Mouse (Mus musculus) embryonic fibroblast, embryonic 13.5 days (primary cell): ENCODE results near the gene Kdm5d. TPM values are rescaled to one million over a fixed set of nuclear protein-coding genes. Genes with fewer than 3 reads are reported as not detected.

Experiments
- H3K27ac ChIP-seq: 2 replicates; pipeline ENCODE4 v1.5.1; 2012; ENCODE audit warnings: low read length, control low read depth, inconsistent platforms; ENCODE audit not compliant: insufficient read depth
- H3K4me1 ChIP-seq: 2 replicates; pipeline ENCODE4 v1.6.1; 2011; ENCODE audit warnings: low read length; ENCODE audit not compliant: control insufficient read depth, insufficient read depth
- H3K4me3 ChIP-seq: 2 replicates; pipeline ENCODE4 v1.5.1; 2011; ENCODE audit warnings: mild to moderate bottlenecking, control low read depth, low read length; ENCODE audit not compliant: insufficient read depth
- CTCF ChIP-seq: IDR thresholded peaks from 2 replicates; pipeline ENCODE4 v1.5.1; 2011; ENCODE audit warnings: mild to moderate bottlenecking, control low read depth, low read length, moderate library complexity, borderline replicate concordance; ENCODE audit not compliant: insufficient read depth
- POLR2A ChIP-seq: IDR thresholded peaks from 2 replicates; pipeline ENCODE4 v1.6.1; 2011; ENCODE audit warnings: low read depth, mild to moderate bottlenecking, control low read depth, low read length, moderate library complexity
- polyA plus RNA-seq: library from polyadenylated mRNA; stranded (reverse); fragments of >200 nt; gene quantifications from 2 replicates; pipeline ENCODE4 v1.2.4, GENCODE M21; 2011; ENCODE audit warnings: low read depth; ENCODE audit not compliant: missing spikeins, insufficient read length

Kdm5d gene
- polyA plus RNA-seq, result 27.2 and 30.0 TPM in 2 replicates

DNA sequence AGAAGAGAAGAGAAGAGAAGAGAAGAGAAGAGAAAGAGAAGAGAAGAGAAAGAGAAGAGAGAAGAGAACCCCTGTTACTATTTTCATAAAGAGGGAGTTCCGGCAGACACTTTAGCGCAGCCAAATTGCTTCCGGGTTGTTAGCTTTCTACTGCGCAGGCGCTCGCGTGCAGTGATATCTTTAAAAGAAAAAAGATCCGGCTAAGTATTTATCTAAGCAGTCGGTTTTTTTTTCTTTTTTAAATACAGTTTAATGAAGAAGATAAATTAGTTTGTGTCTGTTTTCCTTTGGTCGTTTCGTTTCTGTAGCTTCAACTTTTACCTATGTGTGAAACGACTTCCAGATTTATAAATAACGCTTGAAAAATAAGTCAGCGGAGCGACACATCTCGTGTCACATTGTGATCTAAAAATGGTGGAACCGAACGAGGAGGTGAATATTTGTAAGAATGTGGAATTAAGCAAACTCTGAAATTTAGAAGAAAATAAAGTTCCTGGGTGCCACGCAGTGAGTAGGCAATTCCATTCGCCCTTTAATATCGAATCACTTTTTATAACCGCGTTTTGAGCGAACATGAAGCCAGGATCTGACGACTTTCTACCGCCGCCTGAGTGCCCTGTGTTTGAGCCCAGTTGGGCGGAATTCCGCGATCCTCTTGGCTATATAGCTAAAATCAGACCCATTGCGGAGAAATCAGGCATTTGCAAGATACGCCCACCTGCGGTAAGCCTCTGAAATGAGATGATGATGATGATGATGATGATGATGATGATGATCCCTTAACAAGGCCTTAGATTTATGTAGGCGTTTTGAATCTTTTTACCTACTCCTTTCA, at the start of gene Kdm5d:
Gene Kdm5d (plus strand): TSS at position 396 of the 835 bp plus-strand sequence.
- Histone ChIP-seq H3K4me1 (no peaks in the 10 kb centered on the region), H3K27ac (peak within 1 kb of the TSS; percentile 90), H3K4me3 (peak within 1 kb of the TSS; percentile 85)
- TF ChIP-seq POLR2A, result no peak
- TF ChIP-seq CTCF, result no peak

DNA sequence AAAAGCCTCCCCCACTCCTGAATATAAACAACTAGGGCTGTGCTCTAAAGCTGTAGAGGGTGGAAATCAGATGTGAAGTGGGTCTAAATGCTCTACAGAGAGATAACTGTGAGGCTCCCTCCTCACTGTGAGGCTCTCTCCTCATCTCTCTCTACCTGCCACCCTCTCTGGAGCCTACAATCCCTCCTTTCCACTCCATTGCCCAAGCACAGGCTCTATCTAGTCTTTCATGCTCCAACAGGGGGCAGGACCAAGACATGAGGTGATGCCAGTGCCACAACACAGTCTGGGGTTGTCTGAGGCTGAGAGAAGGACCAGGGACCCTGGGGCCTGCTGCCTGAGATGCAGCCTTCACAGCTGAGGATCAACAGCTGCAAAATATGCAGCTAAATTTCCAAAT, 25.2 kb upstream of the Kdm5d start:
- no peak for TF ChIP-seq CTCF
- TF ChIP-seq POLR2A, result no peak
- Histone ChIP-seq H3K4me1 (no peaks in the 10 kb centered on the region), H3K4me3 (no peak overlapping the region), H3K27ac (no peak overlapping the region)

DNA sequence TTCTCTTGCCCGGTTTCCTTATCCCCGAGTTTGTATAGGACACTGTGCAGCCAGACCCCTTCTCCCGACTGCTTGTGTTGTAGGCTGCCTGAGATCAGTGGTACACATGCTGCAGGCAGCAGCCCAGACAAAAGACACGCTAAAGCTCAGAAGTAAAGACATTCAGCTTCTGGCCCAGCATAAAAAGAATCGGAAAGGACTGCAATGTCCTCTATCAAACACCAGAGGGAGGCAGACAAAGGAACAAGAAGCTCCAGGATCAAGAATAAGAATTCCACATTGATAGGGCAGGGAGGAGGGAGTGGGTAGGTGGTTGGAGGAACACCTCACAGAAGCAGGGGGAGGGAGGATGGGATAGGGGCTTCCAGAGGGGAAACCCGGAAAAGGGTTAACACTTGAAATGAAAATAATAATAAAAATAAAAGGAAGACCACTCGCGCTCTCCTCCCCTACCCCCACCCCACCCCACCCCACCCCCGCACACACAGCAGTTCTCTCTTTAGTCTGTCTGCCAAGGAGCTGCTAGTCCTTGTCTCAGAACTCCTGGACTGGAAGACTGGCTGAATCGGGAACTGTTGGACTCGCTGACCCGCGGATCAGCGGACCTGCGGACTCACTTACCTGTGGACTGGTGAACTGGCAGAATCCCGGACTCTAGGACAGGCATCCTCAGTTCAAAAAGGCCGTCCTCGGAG, 24.6 kb upstream of the Kdm5d start:
- TF ChIP-seq CTCF (no peak), POLR2A (no peak)
- no peaks in the 10 kb centered on the region for H3K4me1 ChIP-seq
- no peak overlapping the region for H3K4me3 ChIP-seq
- H3K27ac ChIP-seq, result no peak overlapping the region

Other genes with a start within 250 kb of the Kdm5d start
- not detected in 2 replicates for gene Zfy1, start 100.4 kb upstream of the Kdm5d start, polyA plus RNA-seq
- gene Uba1y, start 79.1 kb upstream of the Kdm5d start, polyA plus RNA-seq, result not detected in 2 replicates
- gene Eif2s3y, start 112.8 kb downstream of the Kdm5d start, polyA plus RNA-seq, result 87.1 and 100 TPM in 2 replicates